Mouse (Mus musculus): Measurements from ENCODE around the gene Wdr35.

- TF ChIP-seq CTCF (IDR thresholded peaks at IDR 0.05; ENCODE audit: low read depth) (no peak), EP300 (IDR thresholded peaks at IDR 0.05; ENCODE audit: low read depth) (no peak)
Observed at GRCm38 (mm10) chr12:8941699-8942392, 31.8 kb upstream of the Wdr35 start.
